Mouse (Mus musculus) CH12.LX (cell line): ENCODE measurements around the gene Gfm2. TPM values are rescaled to one million over a fixed set of nuclear protein-coding genes. Genes with fewer than 3 reads are reported as not detected.
A peak's percentile ranks its signal among the peaks of the same experiment; 100 is the strongest.

Experiments
- DNase-seq: peaks from one replicate; pipeline ENCODE4 v3.0.0-alpha.2; 2013; ENCODE audit errors: extremely low read depth
- H3K27ac ChIP-seq: 2 replicates; pipeline ENCODE4 v1.5.1; 2012; ENCODE audit warnings: low read depth, mild to moderate bottlenecking, control low read depth, moderate library complexity; ENCODE audit not compliant: insufficient read depth
- H3K27me3 ChIP-seq: replicated peaks from 2 replicates; pipeline ENCODE3; 2012; ENCODE audit warnings: inconsistent platforms
- H3K36me3 ChIP-seq, 2 experiments: replicated peaks in 1 of 2; 2 replicates each; pipeline versions ENCODE3 to v1.6.1; 2012; ENCODE audit warnings: inconsistent platforms in 1 of 2, low read length in 1 of 2, mild to moderate bottlenecking in 1 of 2, mixed read lengths in 1 of 2, moderate library complexity in 1 of 2; ENCODE audit not compliant: control insufficient read depth in 1 of 2, insufficient read depth in 1 of 2
- H3K4me1 ChIP-seq, 2 experiments: 2 replicates each; pipeline ENCODE4 v1.6.1; 2012; ENCODE audit warnings: inconsistent platforms in 1 of 2, moderate library complexity in 1 of 2; ENCODE audit not compliant: insufficient read depth in 2 of 2, control insufficient read depth in 1 of 2
- H3K4me2 ChIP-seq: 2 replicates; pipeline ENCODE4 v1.6.1; 2012; ENCODE audit warnings: low read depth, mild to moderate bottlenecking, control low read depth; ENCODE audit not compliant: poor library complexity, insufficient read depth, severe bottlenecking
- H3K4me3 ChIP-seq, 3 experiments: fragments of 150-350 bp in 1 of 3; sonication (generic) in 1 of 3; replicated peaks in 1 of 3; 2 replicates each; pipeline versions ENCODE3 to v1.5.1; 2011 to 2012; ENCODE audit warnings: low read depth in 2 of 3, low read length in 2 of 3, mild to moderate bottlenecking in 2 of 3, moderate library complexity in 2 of 3, control low read depth in 1 of 3, improper control_type of control experiment in 1 of 3, inconsistent platforms in 1 of 3, mixed read lengths in 1 of 3; ENCODE audit not compliant: poor library complexity in 1 of 3
- H3K79me2 ChIP-seq: replicated peaks from 2 replicates; pipeline ENCODE4 v1.6.1; 2012; ENCODE audit warnings: mild to moderate bottlenecking, moderate library complexity; ENCODE audit not compliant: control insufficient read depth, poor library complexity, insufficient read depth, severe bottlenecking; ENCODE audit errors: extremely low read depth
- H3K9ac ChIP-seq: 2 replicates; pipeline ENCODE4 v1.6.1; 2012; ENCODE audit warnings: low read depth, mild to moderate bottlenecking, control low read depth, moderate library complexity; ENCODE audit not compliant: insufficient read depth
- H3K9me3 ChIP-seq: replicated peaks from 2 replicates; pipeline ENCODE3; 2012; ENCODE audit warnings: low read length, inconsistent platforms, mixed read lengths
- BHLHE40 ChIP-seq: IDR thresholded peaks from 2 replicates; pipeline ENCODE4 v1.6.1; 2011; ENCODE audit warnings: mild to moderate bottlenecking, low read depth, low read length, improper control_type of control experiment
- CHD2 ChIP-seq: IDR thresholded peaks from 2 replicates; pipeline ENCODE4 v1.6.1; 2011; ENCODE audit warnings: low read length, improper control_type of control experiment
- CTCF ChIP-seq, 2 experiments: IDR thresholded peaks in 1 of 2; conservative IDR thresholded peaks in 1 of 2; 2 replicates each; pipeline ENCODE4 v1.5.1; 2011 to 2012; ENCODE audit warnings: low read depth in 2 of 2, low read length in 2 of 2, improper control_type of control experiment in 1 of 2, inconsistent platforms in 1 of 2, mild to moderate bottlenecking in 1 of 2, moderate library complexity in 1 of 2
- E2F4 ChIP-seq: IDR thresholded peaks from 2 replicates; pipeline ENCODE4 v1.6.1; 2011; ENCODE audit warnings: low read depth, low read length, improper control_type of control experiment; ENCODE audit not compliant: insufficient replicate concordance
- ELF1 ChIP-seq: IDR thresholded peaks from 2 replicates; pipeline ENCODE4 v1.6.1; 2014; ENCODE audit warnings: low read depth, mild to moderate bottlenecking, inconsistent platforms, low read length, improper control_type of control experiment
- ETS1 ChIP-seq: conservative IDR thresholded peaks from 2 replicates; pipeline ENCODE4 v1.6.1; 2012; ENCODE audit warnings: low read depth, mild to moderate bottlenecking, inconsistent platforms, low read length, improper control_type of control experiment, moderate library complexity
- HCFC1 ChIP-seq: IDR thresholded peaks from 2 replicates; pipeline ENCODE4 v1.6.1; 2012; ENCODE audit warnings: low read depth, mild to moderate bottlenecking, inconsistent platforms, low read length, improper control_type of control experiment
- IRF4 ChIP-seq: IDR thresholded peaks from 2 replicates; pipeline ENCODE4 v1.6.1; 2014; ENCODE audit warnings: low read depth, mild to moderate bottlenecking, inconsistent platforms, low read length, improper control_type of control experiment
- JUND ChIP-seq: conservative IDR thresholded peaks from 2 replicates; pipeline ENCODE4 v1.6.1; 2011; ENCODE audit warnings: low read depth, low read length, improper control_type of control experiment
- KAT2A ChIP-seq: IDR thresholded peaks from 2 replicates; pipeline ENCODE4 v1.6.1; 2012; ENCODE audit warnings: low read length, improper control_type of control experiment, inconsistent platforms; ENCODE audit not compliant: insufficient replicate concordance
- MAZ ChIP-seq: IDR thresholded peaks from 2 replicates; pipeline ENCODE4 v1.6.1; 2012; ENCODE audit warnings: low read depth, mild to moderate bottlenecking, inconsistent platforms, low read length, improper control_type of control experiment, moderate library complexity
- MEF2A ChIP-seq: IDR thresholded peaks from 2 replicates; pipeline ENCODE4 v1.6.1; 2014; ENCODE audit warnings: low read depth, mild to moderate bottlenecking, inconsistent platforms, low read length, improper control_type of control experiment, borderline replicate concordance
- MXI1 ChIP-seq: IDR thresholded peaks from 2 replicates; pipeline ENCODE4 v1.6.1; 2011; ENCODE audit warnings: mild to moderate bottlenecking, low read depth, low read length, improper control_type of control experiment
- MYC ChIP-seq: IDR thresholded peaks from 2 replicates; pipeline ENCODE4 v1.6.1; 2011; ENCODE audit warnings: low read depth, mild to moderate bottlenecking, improper control_type of control experiment, low read length
- NELFE ChIP-seq: IDR thresholded peaks from 2 replicates; pipeline ENCODE4 v1.6.1; 2011; ENCODE audit warnings: low read depth, low read length, improper control_type of control experiment
- NRF1 ChIP-seq: IDR thresholded peaks from 2 replicates; pipeline ENCODE4 v1.6.1; 2014; ENCODE audit warnings: low read depth, mild to moderate bottlenecking, inconsistent platforms, low read length, improper control_type of control experiment, moderate library complexity
- POLR2A ChIP-seq: IDR thresholded peaks from 2 replicates; pipeline ENCODE4 v1.6.1; 2011; ENCODE audit warnings: low read depth, mild to moderate bottlenecking, improper control_type of control experiment, low read length
- POLR2AphosphoS2 ChIP-seq: IDR thresholded peaks from 2 replicates; pipeline ENCODE4 v1.6.1; 2011; ENCODE audit warnings: low read depth, low read length, improper control_type of control experiment
- SIN3A ChIP-seq: IDR thresholded peaks from 2 replicates; pipeline ENCODE4 v1.6.1; 2012; ENCODE audit warnings: low read length, improper control_type of control experiment, inconsistent platforms
- SMC3 ChIP-seq: IDR thresholded peaks from 2 replicates; pipeline ENCODE4 v1.6.1; 2011; ENCODE audit warnings: low read depth, low read length, improper control_type of control experiment
- TBP ChIP-seq: conservative IDR thresholded peaks from 2 replicates; pipeline ENCODE4 v1.6.1; 2011; ENCODE audit warnings: low read depth, low read length, improper control_type of control experiment
- TCF12 ChIP-seq: IDR thresholded peaks from 2 replicates; pipeline ENCODE4 v1.6.1; 2014; ENCODE audit warnings: low read depth, mild to moderate bottlenecking, inconsistent platforms, low read length, improper control_type of control experiment
- UBTF ChIP-seq: IDR thresholded peaks from 2 replicates; pipeline ENCODE4 v1.6.1; 2012; ENCODE audit warnings: low read depth, mild to moderate bottlenecking, inconsistent platforms, low read length, improper control_type of control experiment, moderate library complexity
- USF1 ChIP-seq: IDR thresholded peaks from 2 replicates; pipeline ENCODE4 v1.6.1; 2014; ENCODE audit warnings: low read depth, mild to moderate bottlenecking, inconsistent platforms, low read length, improper control_type of control experiment
- ZMIZ1 ChIP-seq: IDR thresholded peaks from 2 replicates; pipeline ENCODE4 v1.6.1; 2012; ENCODE audit warnings: low read depth, mild to moderate bottlenecking, inconsistent platforms, low read length, improper control_type of control experiment
- dilution Hi-C: fragments of 300-500 bp; cut with MboI; formaldehyde crosslinking; loops from 2 replicates; pipeline ENCODE4 v1.14.3; 2020; ENCODE audit warnings: low sequenced_read_pairs; ENCODE audit not compliant: extremely low pct_unique_long_range_greater_than_20kb, extremely low pct_ligation_motif_present
- in situ Hi-C: fragments of 300-500 bp; cut with MboI; formaldehyde crosslinking; loops from 3 replicates; pipeline ENCODE4 v1.14.3; 2019; ENCODE audit warnings: low sequenced_read_pairs, low pct_ligation_motif_present, low pct_unique_long_range_greater_than_20kb, mixed read lengths
- polyA plus RNA-seq: library from polyadenylated mRNA; unstranded; fragments of >175 nt; gene quantifications from 2 replicates; pipeline ENCODE4 v1.2.1, GENCODE M21; 2012; ENCODE audit warnings: low read depth; ENCODE audit not compliant: insufficient read length
- total RNA-seq, 2 experiments: library from RNA; depleted of rRNA; stranded (reverse); fragments of 300-350 nt in 1 of 2; fragments of >200 nt in 1 of 2; gene quantifications; 2 replicates each; pipeline ENCODE4 v1.2.3; 2012 to 2014

Gene Gfm2
- total RNA-seq (2012; rRNA removed), result 34.8 and 38.0 TPM in 2 replicates
- total RNA-seq (2014; rRNA removed), result 35.5 and 40.3 TPM in 2 replicates
- 37.4 and 42.1 TPM in 2 replicates for polyA plus RNA-seq

DNA sequence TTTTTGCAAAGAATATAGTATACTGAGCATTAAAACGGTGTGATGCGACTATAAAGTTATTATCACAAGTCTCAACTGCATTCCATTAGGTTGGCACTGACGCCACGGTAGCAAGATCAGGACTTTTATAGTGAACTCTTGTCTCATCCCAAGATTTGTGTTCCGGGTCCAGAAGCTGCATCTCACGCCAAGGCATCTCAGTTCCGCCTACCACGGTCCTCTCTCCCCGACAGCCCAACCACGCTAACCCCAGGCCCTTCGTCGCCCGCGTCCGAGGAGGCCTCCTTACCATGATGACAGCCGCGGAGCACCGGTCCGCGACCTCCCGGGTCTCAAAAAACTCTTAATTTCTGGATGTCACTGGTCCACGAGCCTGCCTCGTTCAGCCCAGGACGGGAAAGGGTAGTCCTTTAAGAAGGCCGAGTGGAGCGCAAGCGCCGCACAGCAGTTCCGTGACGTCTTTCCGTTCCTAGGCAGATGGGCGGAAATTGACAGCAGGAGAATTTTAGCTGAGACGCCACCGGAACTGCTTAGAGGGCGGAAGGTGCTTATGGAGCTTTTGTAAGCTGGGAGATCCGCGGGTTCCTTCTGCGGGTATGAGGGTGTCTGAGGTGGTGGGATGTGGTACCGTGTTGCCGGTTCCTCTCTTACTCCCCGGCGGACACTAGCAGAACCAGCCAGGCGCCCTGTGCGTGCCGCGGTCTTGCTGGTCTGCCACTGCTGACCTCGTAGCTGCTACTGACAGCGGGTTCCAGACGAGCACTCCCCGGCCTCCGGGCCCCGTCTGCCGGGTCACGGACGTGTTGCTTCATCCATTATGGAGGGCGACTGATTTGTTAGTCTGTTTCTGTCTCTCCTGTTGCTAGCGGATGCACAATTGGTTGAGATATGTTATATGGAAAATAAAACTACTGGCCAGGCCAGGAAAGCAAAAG lies at the start of gene Gfm2, which contains the start of gene Nsa2:
TSS of gene Gfm2 (plus strand) at position 472 of the 935 bp plus-strand sequence.
TSS of gene Nsa2 (minus strand) at position 472 of the 935 bp plus-strand sequence.
- peaks cover 0 to 23% of the 10 kb centered on the region in 2 experiments; a peak in 2 of 4 replicates for H3K4me1 ChIP-seq
- H3K36me3 ChIP-seq, result peaks cover 18 to 46% of the 10 kb centered on the region in 2 experiments
- in situ Hi-C loops, result no loop called here
- no peaks in the 10 kb centered on the region for H3K9me3 ChIP-seq
- peak within 1 kb of the TSS; percentile 71 for H3K27ac ChIP-seq
- H3K4me2 ChIP-seq, result peak within 1 kb of the TSS; percentile 93
- TF ChIP-seq POLR2AphosphoS2 (peak; percentile 47; the same call in 1 of the 2 replicates), NELFE (peak; percentile 85), POLR2A (peak; percentile 94), HCFC1 (peak; percentile 90), CHD2 (0 out of 2 replicates have a peak, but pooled peaks have one; percentile 20), MYC (peak; percentile 74), ELF1 (peak; percentile 90), BHLHE40 (no peak), NRF1 (peak; percentile 69), MEF2A (peak; percentile 54; the same call in 1 of the 2 replicates), ETS1 (no peak), MAZ (no peak), SMC3 (no peak), SIN3A (peak; percentile 91), MXI1 (peak; percentile 60), KAT2A (peak; percentile 85; the same call in 1 of the 2 replicates), USF1 (no peak), IRF4 (peak; percentile 79), TBP (peak; percentile 90), UBTF (0 out of 2 replicates have a peak, but pooled peaks have one; percentile 65), TCF12 (peak; percentile 94), JUND (no peak), E2F4 (no peak), ZMIZ1 (peak; percentile 41; the same call in 1 of the 2 replicates), CTCF (conservative IDR thresholded peaks at IDR 0.05 in 1 of 2, IDR thresholded peaks at IDR 0.05 in 1 of 2; ENCODE audit: low read depth in 2 of 2, low read length in 2 of 2) (no peak)
- peak; percentile 96 for DNase-seq
- H3K4me3 ChIP-seq, result peak within 1 kb of the TSS; percentile 84 to 95 (median 90)
- H3K9ac ChIP-seq, result peak within 1 kb of the TSS; percentile 89
- H3K27me3 ChIP-seq, result no peaks in the 10 kb centered on the region
- H3K79me2 ChIP-seq, result peaks cover 32% of the 10 kb centered on the region
- dilution Hi-C loops, result no loop called here
